Mouse (Mus musculus) small intestine, adult 2 months (tissue): ENCODE data around the gene Akap1.

Source experiments
- CTCF ChIP-seq: fragments of 200-500 bp; IDR thresholded peaks from 2 replicates; pipeline ENCODE4 v1.5.1; 2012; ENCODE audit warnings: low read depth, mild to moderate bottlenecking, control low read depth, inconsistent platforms, low read length, moderate library complexity, mixed read lengths; ENCODE audit not compliant: insufficient replicate concordance, insufficient read length; ENCODE audit errors: extremely low read depth
- POLR2A ChIP-seq: fragments of 200-500 bp; IDR thresholded peaks from 2 replicates; pipeline ENCODE4 v1.6.1; 2012; ENCODE audit warnings: low read depth, mild to moderate bottlenecking, control low read depth, inconsistent platforms, low read length, moderate library complexity

DNA sequence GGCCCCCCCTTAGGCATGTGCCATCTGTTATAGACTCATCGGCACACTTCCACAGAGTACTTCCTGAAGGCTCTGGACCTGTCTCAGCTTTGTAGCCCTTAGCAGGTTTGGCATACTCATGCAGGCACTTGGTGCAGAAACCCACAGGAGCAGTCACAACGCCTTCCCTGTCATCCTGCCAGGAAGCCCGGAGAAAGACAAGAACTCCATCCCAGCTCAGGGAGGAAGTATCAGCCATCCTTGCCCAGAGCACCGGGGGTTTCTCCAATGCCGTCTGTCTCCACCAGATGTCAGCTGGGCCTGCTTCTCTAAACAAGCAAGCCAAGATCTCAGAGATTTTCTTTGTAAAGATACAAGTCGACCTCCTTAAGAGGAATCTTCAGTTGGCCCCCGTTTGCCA lies 38.5 kb downstream of the Akap1 start:
- TF ChIP-seq CTCF (no peak), POLR2A (no peak)
